Mouse (Mus musculus) gastrocnemius, postnatal 14 days (tissue): Measurements from ENCODE around the gene Lrrc46. TPM values are rescaled to one million over a fixed set of nuclear protein-coding genes. Genes with fewer than 3 reads are reported as not detected.

ENCODE experiments used
- microRNA-seq, 2 experiments: library from miRNA; unstranded; fragments of <30 nt; microRNA quantifications; one replicate each; pipeline ENCODE4 v1.2.0; 2021
- total RNA-seq, 2 experiments: library from RNA; stranded (reverse); gene quantifications; 2 replicates each; pipeline ENCODE4 v1.2.3; 2021

Lrrc46 gene
- total RNA-seq, 2 experiments from 2014 or later = not detected

Small RNA genes within 50 kb of the gene (microRNA-seq; reads per million reads assigned to microRNA genes)
- gene Mir8103 = 0.32 to 1.0 reads per million in 2 experiments

Other genes starting within 250 kb of the Lrrc46 start
- 100 to 1,000 TPM; 241 to 268 TPM for gene Nfe2l1, start 211.4 kb downstream of the Lrrc46 start, total RNA-seq
- 10 to 100 TPM; 28.3 to 36.3 TPM for gene Copz2, start 191.5 kb downstream of the Lrrc46 start, total RNA-seq
- gene Cdk5rap3, start 124.9 kb downstream of the Lrrc46 start, total RNA-seq = 10 to 100 TPM; 26.5 to 30.0 TPM
- not detected for gene Prr15l, start 113.3 kb downstream of the Lrrc46 start, total RNA-seq
- 1 to 10 TPM; 8.5 to 9.5 TPM for gene Pnpo, start 97.4 kb downstream of the Lrrc46 start, total RNA-seq
- gene Sp2, start 58.4 kb downstream of the Lrrc46 start, total RNA-seq = 10 to 100 TPM; 13.1 to 13.6 TPM
- gene Sp6, start 28.0 kb downstream of the Lrrc46 start, total RNA-seq = under 1 TPM; 0.10 to 0.11 TPM
- 10 to 100 TPM in 1 of 2 experiments, 1 to 10 TPM in 1; 8.9 to 10.4 TPM for gene Scrn2, start 11.5 kb downstream of the Lrrc46 start, total RNA-seq
- gene Mrpl10, start 153 bp upstream of the Lrrc46 start, total RNA-seq = 10 to 100 TPM; 39.8 to 44.0 TPM
- gene Osbpl7, start 9.2 kb upstream of the Lrrc46 start, total RNA-seq = 1 to 10 TPM; 2.7 to 3.3 TPM
- gene Tbx21, start 73.9 kb upstream of the Lrrc46 start, total RNA-seq = 1 to 10 TPM in 1 of 2 experiments, under 1 TPM in 1; 0.97 to 1.4 TPM
- gene Tbkbp1, start 110.1 kb upstream of the Lrrc46 start, total RNA-seq = 1 to 10 TPM; 5.2 to 6.5 TPM
- gene Kpnb1, start 146.5 kb upstream of the Lrrc46 start, total RNA-seq = 10 to 100 TPM; 55.8 to 65.2 TPM
- 10 to 100 TPM; 46.3 to 54.3 TPM for gene Npepps, start 239.2 kb upstream of the Lrrc46 start, total RNA-seq